Mouse (Mus musculus) myocyte (in vitro differentiated cells): ENCODE data around the gene Fam189a1.

Experiments used
- CEBPB ChIP-seq: IDR thresholded peaks from 2 replicates; pipeline ENCODE4 v1.6.1; 2011; ENCODE audit warnings: mild to moderate bottlenecking, moderate library complexity; ENCODE audit not compliant: poor library complexity, insufficient read depth, severe bottlenecking
- E2F4 ChIP-seq: IDR thresholded peaks from one replicate; pipeline ENCODE4 v1.6.1; 2011; ENCODE audit warnings: mild to moderate bottlenecking, control low read depth, moderate library complexity; ENCODE audit not compliant: insufficient read depth
- MAX ChIP-seq: IDR thresholded peaks from one replicate; pipeline ENCODE4 v1.6.1; 2011; ENCODE audit warnings: low read depth, mild to moderate bottlenecking, control low read depth
- MYOG ChIP-seq, 3 experiments: IDR thresholded peaks; one replicate each; pipeline ENCODE4 v1.6.1; 2011; ENCODE audit warnings: control low read depth in 2 of 3, low read depth in 2 of 3, mild to moderate bottlenecking in 2 of 3; ENCODE audit not compliant: insufficient read length in 2 of 3, control insufficient read depth in 1 of 3, insufficient read depth in 1 of 3
- POLR2A ChIP-seq: IDR thresholded peaks from one replicate; pipeline ENCODE4 v1.6.1; 2011; ENCODE audit warnings: low read depth, mild to moderate bottlenecking, control low read depth, moderate library complexity; ENCODE audit not compliant: insufficient read length
- POLR2AphosphoS2 ChIP-seq: IDR thresholded peaks from one replicate; pipeline ENCODE4 v1.6.1; 2011; ENCODE audit warnings: low read depth, control low read depth; ENCODE audit not compliant: insufficient read length
- REST ChIP-seq: IDR thresholded peaks from one replicate; pipeline ENCODE4 v1.6.1; 2011; ENCODE audit warnings: mild to moderate bottlenecking, control low read depth, moderate library complexity; ENCODE audit not compliant: insufficient read depth, insufficient read length
- TCF12 ChIP-seq: IDR thresholded peaks from one replicate; pipeline ENCODE4 v1.6.1; 2011; ENCODE audit warnings: mild to moderate bottlenecking, control low read depth; ENCODE audit not compliant: poor library complexity, insufficient read depth, severe bottlenecking
- USF1 ChIP-seq: IDR thresholded peaks from one replicate; pipeline ENCODE4 v1.6.1; 2011; ENCODE audit warnings: low read depth, mild to moderate bottlenecking, control low read depth, moderate library complexity

- TF ChIP-seq USF1: no peak
- TF ChIP-seq MAX: no peak
- TF ChIP-seq POLR2AphosphoS2: no peak
- TF ChIP-seq POLR2A: no peak
- no peak for TF ChIP-seq MYOG (IDR thresholded peaks at IDR 0.05; ENCODE audit: control insufficient read depth in 1 of 3, insufficient read depth in 1 of 3, insufficient read length in 2 of 3, low read depth in 2 of 3)
- no peak for TF ChIP-seq TCF12
- no peak for TF ChIP-seq CEBPB
- no peak for TF ChIP-seq REST
- TF ChIP-seq E2F4: no peak
Observed at GRCm38 (mm10) chr7:64839281-64839680, 317.1 kb downstream of the Fam189a1 start.
